Mouse (Mus musculus) bone marrow macrophage, adult 2 months (primary cell): ENCODE measurements around the gene Mvb12a. TPM values are rescaled to one million over a fixed set of nuclear protein-coding genes. Genes with fewer than 3 reads are reported as not detected.

Source experiments
- H3K27ac ChIP-seq: 2 replicates; pipeline ENCODE4 v1.5.1; 2012; ENCODE audit warnings: low read depth, low read length; ENCODE audit not compliant: insufficient read depth
- H3K4me1 ChIP-seq: 2 replicates; pipeline ENCODE4 v1.6.1; 2012; ENCODE audit warnings: low read length; ENCODE audit not compliant: control insufficient read depth, insufficient read depth
- H3K4me3 ChIP-seq: 2 replicates; pipeline ENCODE4 v1.5.1; 2012; ENCODE audit warnings: mild to moderate bottlenecking, low read length, moderate library complexity; ENCODE audit not compliant: insufficient read depth
- CTCF ChIP-seq: IDR thresholded peaks from 2 replicates; pipeline ENCODE4 v1.5.1; 2012; ENCODE audit warnings: low read depth, mild to moderate bottlenecking, low read length, moderate library complexity
- POLR2A ChIP-seq: IDR thresholded peaks from 2 replicates; pipeline ENCODE4 v1.6.1; 2012; ENCODE audit warnings: mild to moderate bottlenecking, low read depth, low read length, borderline replicate concordance
- polyA plus RNA-seq: library from polyadenylated mRNA; stranded (reverse); fragments of >200 nt; gene quantifications from 2 replicates; pipeline ENCODE4 v1.2.4, GENCODE M21; 2012; ENCODE audit not compliant: missing spikeins, insufficient read depth, insufficient read length

Mvb12a gene
- polyA plus RNA-seq, 1 experiment: 64.5 TPM

DNA sequence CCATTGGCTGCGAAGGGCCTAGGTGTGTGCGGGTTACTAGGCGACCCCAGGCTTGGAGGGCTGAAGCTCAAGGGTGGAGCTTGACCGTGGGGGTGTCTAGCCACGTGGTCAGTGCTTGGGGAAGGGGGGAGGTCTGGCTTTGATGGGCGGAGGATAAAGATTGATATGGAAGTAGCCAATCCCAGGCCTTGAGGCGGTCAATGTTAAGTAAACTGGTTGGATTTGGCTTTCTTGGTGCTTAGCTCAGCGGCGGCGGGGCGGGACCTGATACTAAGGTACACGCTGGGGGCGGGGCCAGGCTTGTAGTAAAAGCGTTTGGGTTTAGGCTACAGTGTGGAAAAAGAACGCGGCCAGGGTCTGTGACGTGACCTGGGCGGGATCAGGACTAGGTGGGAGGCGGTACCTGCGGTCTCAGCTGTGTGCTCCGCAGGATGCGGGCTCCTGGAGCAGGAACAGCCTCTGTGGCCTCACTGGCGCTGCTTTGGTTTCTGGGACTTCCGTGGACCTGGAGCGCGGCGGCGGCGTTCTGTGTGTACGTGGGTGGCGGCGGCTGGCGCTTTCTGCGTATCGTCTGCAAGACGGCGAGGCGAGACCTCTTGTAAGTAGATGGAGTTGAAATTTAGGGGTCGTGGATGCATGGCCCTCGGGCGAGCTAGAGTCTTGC is 27.7 kb downstream of the Mvb12a start:
- TF ChIP-seq CTCF (no peak), POLR2A (no peak)
- Histone ChIP-seq H3K4me1 (peaks cover 29% of the 10 kb centered on the region), H3K27ac (peak overlapping the region; percentile 43), H3K4me3 (peak overlapping the region; percentile 78)

DNA sequence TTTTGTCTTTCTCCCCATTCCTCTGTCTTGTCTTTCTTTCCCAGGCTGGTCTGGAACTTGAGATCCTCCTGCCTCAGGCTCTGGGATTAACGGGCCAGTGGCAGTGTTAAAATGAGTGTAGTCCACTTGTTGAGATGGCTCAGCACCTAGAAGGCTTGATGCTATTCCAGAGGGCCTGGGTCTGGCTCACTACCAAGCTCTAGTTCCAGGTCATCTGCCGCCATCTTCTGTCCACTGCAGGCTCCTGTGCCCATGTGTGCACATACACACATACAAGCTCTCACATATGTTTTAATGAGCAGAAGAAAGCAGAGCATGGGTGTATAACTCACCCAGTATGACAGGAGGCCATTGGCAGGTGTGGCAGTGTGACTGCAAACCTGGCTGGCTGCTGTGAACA is 29.4 kb downstream of the Mvb12a start:
- no peak overlapping the region for H3K4me3 ChIP-seq
- TF ChIP-seq POLR2A: no peak
- no peak for TF ChIP-seq CTCF

DNA sequence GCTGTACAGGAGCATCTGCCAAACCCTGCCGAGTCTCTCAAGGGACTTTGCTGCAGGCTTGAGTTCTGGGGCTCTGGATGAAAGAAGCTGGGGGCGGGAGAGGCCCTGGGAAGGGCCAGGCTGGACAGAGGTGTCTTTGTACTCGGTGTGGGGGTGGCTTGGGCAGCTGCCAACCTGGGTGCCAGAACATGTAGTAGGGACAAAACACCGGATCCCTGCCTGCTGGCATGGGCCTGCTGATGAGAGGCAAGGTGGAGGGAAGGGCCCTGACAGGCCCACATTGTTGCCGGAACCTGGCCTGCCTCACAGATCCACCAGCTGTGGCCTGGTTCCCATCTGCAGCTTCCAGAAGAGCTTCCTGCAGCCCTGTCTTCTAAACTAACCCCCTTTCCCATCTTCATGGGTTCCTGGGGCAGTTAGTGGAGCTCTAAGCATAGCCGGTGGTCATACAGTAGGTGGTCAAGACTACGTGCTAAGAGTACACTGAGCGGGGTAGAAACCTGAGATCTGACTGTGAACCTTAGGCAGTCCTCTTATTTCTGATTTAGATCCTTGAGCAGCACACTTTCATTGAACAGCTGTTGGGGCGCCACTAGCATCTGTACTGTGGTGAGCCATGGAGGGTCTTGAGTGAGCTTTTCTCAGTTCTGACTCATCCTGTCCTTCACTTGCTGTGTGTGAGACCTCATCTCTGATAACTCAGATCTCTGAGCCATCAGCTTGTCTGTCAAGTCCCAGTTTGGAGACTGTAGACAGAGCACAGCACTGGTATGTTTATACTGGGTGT is 30.3 kb downstream of the Mvb12a start:
- Histone ChIP-seq H3K27ac (no peak overlapping the region), H3K4me3 (no peak overlapping the region), H3K4me1 (peaks cover 25% of the 10 kb centered on the region)
- TF ChIP-seq CTCF: no peak
- TF ChIP-seq POLR2A: no peak

More for the DNA sequence above, 29.4 kb downstream of the Mvb12a start:
- H3K4me1 ChIP-seq: peaks cover 25% of the 10 kb centered on the region
- no peak overlapping the region for H3K27ac ChIP-seq

DNA sequence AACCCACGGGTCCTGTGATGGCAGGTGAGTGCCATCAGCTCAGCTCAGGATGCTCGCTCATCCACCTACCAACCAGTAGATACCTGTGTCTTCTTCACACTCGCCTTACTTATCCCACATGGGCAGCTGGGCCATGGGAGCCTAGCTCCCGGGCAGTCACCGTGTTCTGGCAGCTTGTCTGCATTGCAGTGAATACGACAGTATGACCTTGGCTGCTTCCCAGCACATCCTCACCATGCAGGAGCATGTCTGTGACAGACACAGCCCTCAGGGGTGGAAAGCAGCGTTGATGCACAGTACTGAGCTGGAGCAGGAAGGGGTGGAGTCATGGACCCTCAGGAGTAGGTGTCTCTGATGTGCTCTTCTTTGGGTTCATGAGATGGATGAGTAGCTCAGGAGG is 31.7 kb downstream of the Mvb12a start:
- no peak overlapping the region for H3K4me3 ChIP-seq

DNA sequence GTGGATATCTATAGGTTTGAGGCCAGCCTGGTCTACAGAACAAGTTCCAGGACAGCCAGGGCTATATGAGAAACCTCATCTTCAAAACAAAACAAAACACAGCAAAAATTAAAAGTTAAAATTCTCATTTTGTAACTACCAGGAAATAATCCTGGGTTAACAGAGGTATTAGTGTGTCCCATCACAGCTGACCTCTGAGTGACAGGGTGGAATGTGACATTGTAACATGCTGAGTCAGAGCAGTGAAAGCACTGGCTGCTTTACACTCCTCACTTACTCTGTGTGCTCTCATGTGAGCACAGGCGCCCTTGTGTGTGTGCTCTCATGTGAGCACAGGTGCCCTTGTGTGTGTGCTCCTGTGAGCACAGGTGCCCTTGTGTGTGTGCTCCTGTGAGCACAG is 32.3 kb downstream of the Mvb12a start:
- TF ChIP-seq CTCF: no peak
- TF ChIP-seq POLR2A: no peak
- H3K4me1 ChIP-seq: peaks cover 26% of the 10 kb centered on the region
- no peak overlapping the region for H3K27ac ChIP-seq
- no peak overlapping the region for H3K4me3 ChIP-seq

More for the DNA sequence above, 31.7 kb downstream of the Mvb12a start:
- peaks cover 26% of the 10 kb centered on the region for H3K4me1 ChIP-seq
- TF ChIP-seq POLR2A: no peak
- no peak for TF ChIP-seq CTCF
- no peak overlapping the region for H3K27ac ChIP-seq

DNA sequence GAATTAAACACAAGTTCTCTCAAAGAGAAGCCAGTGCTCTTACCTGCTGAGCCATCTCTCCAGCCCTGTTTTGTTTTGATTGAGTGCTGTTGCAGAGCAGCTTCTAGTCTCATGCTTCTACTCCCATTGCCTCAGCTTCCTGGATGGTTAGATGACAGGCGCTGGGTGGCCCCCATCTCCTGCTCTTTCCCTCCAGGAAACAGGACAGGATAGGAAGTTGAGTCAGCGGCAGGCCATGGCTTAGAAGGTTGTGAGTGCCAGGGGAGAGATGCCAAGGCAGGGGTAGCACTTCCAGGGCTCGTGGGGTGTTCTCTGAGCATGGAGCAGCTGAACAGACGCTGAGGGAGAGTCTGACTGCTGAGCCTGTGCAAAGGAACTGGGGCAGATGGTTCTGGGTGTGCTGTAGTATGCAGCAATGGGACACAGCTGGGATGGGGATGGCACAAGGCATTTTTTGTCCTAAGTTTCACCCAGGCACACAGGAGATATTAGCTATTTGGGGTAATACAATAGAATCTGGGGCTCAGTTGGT is 35.2 kb downstream of the Mvb12a start:
- TF ChIP-seq POLR2A: no peak
- 0 out of 2 replicates have a peak, but pooled peaks have one; percentile 9 for TF ChIP-seq CTCF
- Histone ChIP-seq H3K4me3 (peak overlapping the region; percentile 15), H3K4me1 (peaks cover 26% of the 10 kb centered on the region), H3K27ac (peak overlapping the region; percentile 97)

DNA sequence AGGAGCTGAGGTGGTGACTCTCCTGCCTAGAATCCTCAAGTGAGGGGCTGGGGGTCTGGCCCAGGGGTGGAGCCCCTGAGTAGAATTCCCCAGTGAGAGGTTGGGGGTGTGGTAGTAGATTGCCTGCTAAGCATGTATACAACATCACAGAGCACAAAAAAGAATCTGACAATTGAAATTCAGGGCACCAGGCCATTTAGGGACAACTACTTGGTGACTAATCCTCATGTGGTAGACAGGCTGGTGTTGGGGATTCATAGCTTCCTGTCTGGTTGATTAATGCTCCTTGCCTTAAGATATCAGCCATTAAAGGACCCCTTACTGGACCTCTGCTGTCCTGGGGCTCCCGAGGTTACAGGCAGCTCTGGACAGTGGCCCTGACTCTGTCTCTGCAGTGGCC is 36.3 kb downstream of the Mvb12a start:
- Histone ChIP-seq H3K27ac (peak overlapping the region; percentile 97), H3K4me1 (peaks cover 30% of the 10 kb centered on the region), H3K4me3 (peak overlapping the region; percentile 62)
- TF ChIP-seq POLR2A (0 out of 2 replicates have a peak, but pooled peaks have one; percentile 44), CTCF (no peak)

DNA sequence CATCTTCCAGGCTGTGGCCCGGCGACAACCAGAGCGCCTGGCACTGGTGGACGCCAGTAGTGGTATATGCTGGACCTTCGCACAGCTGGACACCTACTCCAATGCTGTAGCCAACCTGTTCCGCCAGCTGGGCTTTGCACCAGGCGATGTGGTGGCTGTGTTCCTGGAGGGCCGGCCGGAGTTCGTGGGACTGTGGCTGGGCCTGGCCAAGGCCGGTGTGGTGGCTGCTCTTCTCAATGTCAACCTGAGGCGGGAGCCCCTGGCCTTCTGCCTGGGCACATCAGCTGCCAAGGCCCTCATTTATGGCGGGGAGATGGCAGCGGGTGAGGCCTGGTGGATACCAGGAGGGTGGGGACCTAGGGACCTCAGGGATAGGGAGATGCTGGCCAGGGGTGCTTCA is 36.8 kb downstream of the Mvb12a start:
- Histone ChIP-seq H3K4me3 (peak overlapping the region; percentile 62), H3K27ac (peak overlapping the region; percentile 97), H3K4me1 (peaks cover 30% of the 10 kb centered on the region)
- TF ChIP-seq CTCF (no peak), POLR2A (no peak)

DNA sequence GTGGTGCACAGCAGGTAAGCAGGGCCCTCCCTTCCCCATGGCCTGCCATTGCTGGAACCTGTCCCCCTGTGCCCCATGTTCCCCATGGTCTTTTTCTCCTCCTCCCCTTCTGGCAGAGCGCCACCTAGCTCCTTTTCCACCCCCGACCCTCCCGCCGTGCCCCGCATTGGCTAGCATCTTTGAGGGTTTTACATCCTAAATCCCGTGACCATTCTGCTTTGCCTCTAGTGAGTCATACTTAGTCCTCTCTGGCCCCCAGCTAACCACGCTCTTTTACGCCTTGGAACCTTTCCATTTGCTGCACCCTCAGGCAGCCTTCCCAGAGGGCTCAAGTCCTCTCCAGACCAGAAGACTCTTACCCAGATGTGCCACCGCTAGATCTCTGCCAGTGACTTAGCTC is 37.5 kb downstream of the Mvb12a start:
- Histone ChIP-seq H3K27ac (peak overlapping the region; percentile 97), H3K4me3 (peak overlapping the region; percentile 62), H3K4me1 (peaks cover 30% of the 10 kb centered on the region)
- TF ChIP-seq CTCF (no peak), POLR2A (no peak)

DNA sequence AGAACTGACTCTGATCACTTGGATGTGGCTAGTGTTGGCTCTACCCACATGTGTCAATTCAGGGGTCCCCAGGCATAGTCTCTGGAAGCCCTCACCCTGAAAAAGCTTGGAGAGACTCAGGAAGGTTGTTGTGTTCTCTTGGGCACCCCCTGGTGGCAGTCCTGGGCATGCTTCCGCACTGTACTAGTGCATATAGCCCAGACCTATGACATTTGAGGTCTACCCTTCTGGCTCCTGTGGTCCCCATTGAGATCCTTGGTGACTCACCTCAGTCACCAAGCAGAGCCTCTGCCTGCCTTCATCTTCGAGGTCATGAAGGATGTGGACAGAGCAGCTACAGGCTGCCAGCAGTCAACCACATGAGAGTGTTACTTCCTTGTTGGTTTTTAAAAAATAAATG is 44.2 kb downstream of the Mvb12a start:
- Histone ChIP-seq H3K4me3 (no peak overlapping the region), H3K4me1 (peaks cover 15% of the 10 kb centered on the region), H3K27ac (no peak overlapping the region)
- TF ChIP-seq CTCF (peak; percentile 61), POLR2A (no peak)
